Mouse (Mus musculus) ES-E14 (cell line): ENCODE results near the gene Ank3.

Source experiments
- ZC3H11A ChIP-seq: IDR thresholded peaks from 2 replicates; pipeline ENCODE4 v1.6.1; 2012; ENCODE audit warnings: low read depth, mild to moderate bottlenecking, inconsistent platforms, low read length, borderline replicate concordance
- ZNF384 ChIP-seq: IDR thresholded peaks from 2 replicates; pipeline ENCODE4 v1.6.1; 2012; ENCODE audit warnings: low read depth, low read length, inconsistent platforms

GRCm38 (mm10) chr10:69898821-69899220 lies 500.2 kb downstream of the Ank3 start:
- TF ChIP-seq ZNF384 (no peak), ZC3H11A (no peak)
